ENCODE assay signal across 15 mouse cellular contexts in genomic region chr9:32556313-32556712, GRCm38 (mm10). TPM values are rescaled to one million over a fixed set of nuclear protein-coding genes. Genes with fewer than 3 reads are reported as not detected.
DNase-seq lines count a peak whose midpoint lies in the region; ATAC-seq and TF ChIP-seq lines count a peak whose summit lies in the region.
"Had no signal": no experiment of that assay in that cellular context is flagged by ENCODE, and none has a peak within 500 bp of the region (broad histone marks: within the 10 kb centered on the region; RNA-seq: fewer than 3 reads in every experiment).

No protein-coding gene starts in this region.

- no peak overlapping the region for H3K27ac ChIP-seq in liver, postnatal 0 days (ENCODE audit: low read depth)
- H3K27ac ChIP-seq in embryonic facial prominence, embryonic 10.5 days (replicated peaks) = peak overlapping the region; percentile 10; the same call in 1 of the 2 replicates
- 0 out of 2 replicates have a peak overlapping the region, but pooled peaks have one; percentile 6 for H3K27ac ChIP-seq in liver, embryonic 12.5 days
- H3K27ac ChIP-seq: embryonic facial prominence, embryonic 15.5 days; limb, embryonic 15.5 days had no signal

- TF ChIP-seq EP300 in liver, postnatal 0 days (IDR thresholded peaks at IDR 0.05; ENCODE audit: low read depth) = no peak

- no peak for ATAC-seq in liver, postnatal 0 days
- ATAC-seq in liver, embryonic 12.5 days = no peak
- ATAC-seq: forebrain, embryonic 16.5 days; intestine, embryonic 16.5 days had no signal

- DNase-seq in liver = peak; percentile 37
- no peak for DNase-seq in liver, postnatal 0 days
- DNase-seq in embryonic facial prominence, embryonic 10.5 days (ENCODE audit: low spot score) = no peak
- peak; percentile 47 to 78 for DNase-seq in lung, postnatal 4 days
- DNase-seq in embryo, embryonic 10 days (ENCODE audit: low spot score) = no peak
- no peak for DNase-seq in left cerebral cortex, postnatal 4 days
- DNase-seq: adrenal gland, adult 8-10 months; cerebellum, postnatal 14 days; heart, postnatal 4 days; right cerebral cortex, postnatal 25 days had no signal

- no peaks in the 10 kb centered on the region for H3K36me3 ChIP-seq in liver, postnatal 0 days (replicated peaks; ENCODE audit: insufficient read depth, low read length)
- no peaks in the 10 kb centered on the region for H3K36me3 ChIP-seq in embryonic facial prominence, embryonic 10.5 days (replicated peaks)
- no peaks in the 10 kb centered on the region for H3K36me3 ChIP-seq in liver, embryonic 12.5 days
- H3K36me3 ChIP-seq: embryonic facial prominence, embryonic 15.5 days; limb, embryonic 15.5 days had no signal

- H3K9ac ChIP-seq in liver, postnatal 0 days (replicated peaks) = no peak overlapping the region
- no peak overlapping the region for H3K9ac ChIP-seq in liver, embryonic 12.5 days
- H3K9ac ChIP-seq: embryonic facial prominence, embryonic 15.5 days; limb, embryonic 15.5 days had no signal

- TF ChIP-seq CTCF in liver, postnatal 0 days (IDR thresholded peaks at IDR 0.05; ENCODE audit: low read depth) = no peak

- WGBS in liver, postnatal 0 days (ENCODE audit: insufficient replicate concordance) = 29% methylated on average over 7 of the region's 7 CpGs
- WGBS in embryonic facial prominence, embryonic 10.5 days = 75% methylated on average over 7 of the region's 7 CpGs
- 17% methylated on average over 7 of the region's 7 CpGs for WGBS in liver, embryonic 12.5 days (ENCODE audit: insufficient replicate concordance)

- no peaks in the 10 kb centered on the region for H3K9me3 ChIP-seq in liver, postnatal 0 days (ENCODE audit: low read length)
- H3K9me3 ChIP-seq in embryonic facial prominence, embryonic 10.5 days = no peaks in the 10 kb centered on the region
- no peaks in the 10 kb centered on the region for H3K9me3 ChIP-seq in liver, embryonic 12.5 days (replicated peaks)
- H3K9me3 ChIP-seq: embryonic facial prominence, embryonic 15.5 days; limb, embryonic 15.5 days had no signal

- no peak overlapping the region for H3K4me3 ChIP-seq in liver, postnatal 0 days (ENCODE audit: low read depth, low read length)
- H3K4me3 ChIP-seq in embryonic facial prominence, embryonic 10.5 days = no peak overlapping the region
- no peak overlapping the region for H3K4me3 ChIP-seq in liver, embryonic 12.5 days
- H3K4me3 ChIP-seq: embryonic facial prominence, embryonic 15.5 days; limb, embryonic 15.5 days had no signal

- no peaks in the 10 kb centered on the region for H3K27me3 ChIP-seq in liver, postnatal 0 days (ENCODE audit: insufficient read depth, low read length)
- H3K27me3 ChIP-seq in embryonic facial prominence, embryonic 10.5 days (replicated peaks; ENCODE audit: low read depth, poor library complexity, severe bottlenecking) = peaks cover 6% of the 10 kb centered on the region
- H3K27me3 ChIP-seq in liver, embryonic 12.5 days (replicated peaks) = 0 out of 2 replicates have a peak, but pooled peaks cover 11% of the 10 kb centered on the region
- H3K27me3 ChIP-seq: embryonic facial prominence, embryonic 15.5 days; limb, embryonic 15.5 days had no signal

- intact Hi-C loops in left cerebral cortex, postnatal 4 days (cut with DNase I) = no loop called here

- no peaks in the 10 kb centered on the region for H3K4me1 ChIP-seq in liver, postnatal 0 days (ENCODE audit: insufficient read depth)
- H3K4me1 ChIP-seq in embryonic facial prominence, embryonic 10.5 days = peaks cover 28% of the 10 kb centered on the region
- peaks cover 43% of the 10 kb centered on the region for H3K4me1 ChIP-seq in liver, embryonic 12.5 days
- H3K4me1 ChIP-seq: embryonic facial prominence, embryonic 15.5 days; limb, embryonic 15.5 days had no signal

- no peak overlapping the region for H3K4me2 ChIP-seq in liver, postnatal 0 days (ENCODE audit: low read depth, low read length)
- peak overlapping the region; percentile 8; the same call in 1 of the 2 replicates for H3K4me2 ChIP-seq in liver, embryonic 12.5 days
- H3K4me2 ChIP-seq: embryonic facial prominence, embryonic 15.5 days; limb, embryonic 15.5 days had no signal

RNA-seq across cellular contexts. Expression of gene Fli1, which starts 13.7 kb away (rescaled TPM):
- polyA plus RNA-seq in liver, postnatal 0 days (2015; fragmentation: Nextera tagmentation; extraction: Ambion mirVana) = 9.4 and 11.5 TPM in 2 replicates
- polyA plus RNA-seq in embryonic facial prominence, embryonic 10.5 days (2016; fragmentation: Nextera tagmentation; extraction: Ambion mirVana) = 54.8 and 56.7 TPM in 2 replicates
- polyA plus RNA-seq in liver, embryonic 12.5 days (2016; fragmentation: Nextera tagmentation; extraction: Ambion mirVana) = 15.3 and 16.2 TPM in 2 replicates
- total RNA-seq in left cerebral cortex, postnatal 4 days (2021) = 1 to 10 TPM; 8.5 to 10.0 TPM

Comparison
In these comparisons a context has a peak if more than half of its experiments do, and no peak if none do; other contexts are left out.
1. DNase-seq: peak in liver (single experiment) and lung, postnatal 4 days (2 of 2); none in liver, postnatal 0 days (single experiment), embryonic facial prominence, embryonic 10.5 days (single experiment), embryo, embryonic 10 days (single experiment) and left cerebral cortex, postnatal 4 days (single experiment).